Mouse (Mus musculus): Measurements from ENCODE around the gene Rad17.

The Rad17 gene

DNA sequence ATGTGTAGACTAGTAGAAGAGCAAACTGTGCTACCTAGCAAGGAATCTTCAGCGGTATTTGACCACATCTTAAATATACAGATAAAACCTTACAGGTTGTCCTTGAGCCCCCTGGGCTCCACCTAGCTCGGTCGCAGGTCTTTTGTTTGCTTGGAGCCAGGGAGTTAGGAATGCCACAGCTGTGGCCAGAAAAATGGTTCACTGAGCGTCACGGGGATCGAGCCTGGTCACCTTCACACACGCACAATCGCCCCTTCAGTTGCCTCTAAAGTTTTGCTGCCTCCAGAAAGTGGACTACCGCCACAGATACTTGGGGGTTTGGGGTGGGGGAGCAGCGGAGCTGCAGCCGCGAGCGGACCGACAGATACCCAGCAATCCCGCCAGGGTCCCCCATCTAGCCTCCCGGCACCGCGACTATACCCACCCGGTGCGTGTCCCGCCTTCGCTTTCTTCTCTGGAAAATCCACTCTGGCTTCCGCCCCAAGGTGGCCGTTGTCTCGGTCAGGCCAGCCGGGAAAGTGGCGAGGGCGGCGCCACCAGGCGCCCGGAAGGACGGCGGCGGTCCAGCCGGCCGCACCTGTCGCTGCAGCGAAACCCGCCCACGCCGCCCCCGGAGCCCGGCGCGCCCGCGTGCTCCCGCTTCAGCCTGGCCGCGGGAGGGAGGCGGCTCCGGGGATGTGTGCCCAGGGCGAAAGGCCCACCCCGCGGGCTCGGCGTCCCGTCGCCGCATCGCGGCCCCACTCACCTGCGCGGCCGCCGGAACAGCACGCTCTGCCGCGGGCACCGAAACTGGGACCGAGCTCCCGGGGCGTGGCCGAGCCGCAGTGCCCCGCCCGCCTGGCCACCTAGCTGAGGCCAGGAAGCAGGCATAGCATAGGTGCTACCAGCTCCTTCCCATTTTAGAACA is 34.4 kb downstream of the Rad17 start, which contains the start of gene Marveld2:
Gene Marveld2, minus strand, starts transcription at position 791 of the 907 bp plus-strand sequence.
- DNase-seq (ENCODE audit: low read depth, low spot score) = peak; percentile 85

- DNase-seq (ENCODE audit: low read depth, low spot score) = peak; percentile 56
These were observed 37.9 kb downstream of the Rad17 start for GRCm38 (mm10) chr13:100612903-100613302.

DNA sequence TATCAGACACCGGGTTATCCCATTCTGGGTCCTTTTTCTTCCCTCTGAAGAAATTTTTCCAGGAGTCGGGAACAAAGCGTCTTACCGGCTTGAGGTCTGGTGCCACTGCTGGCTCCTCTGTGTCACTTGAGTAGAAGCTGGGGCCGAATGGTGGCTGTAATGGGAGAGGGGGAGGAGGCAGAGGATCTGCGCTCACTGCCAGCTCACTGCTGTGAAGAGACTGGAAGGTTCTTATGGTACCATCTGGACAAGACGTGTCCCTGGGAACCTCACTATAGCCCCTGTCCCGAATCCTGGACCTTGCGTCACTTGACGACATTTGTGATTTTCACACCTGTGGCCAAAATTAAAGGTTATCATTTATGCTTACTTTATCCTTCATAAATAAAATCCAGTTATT is 38.6 kb downstream of the Rad17 start:
- no peak for DNase-seq (ENCODE audit: low read depth, low spot score)

- no peak for DNase-seq (ENCODE audit: low read depth, low spot score)
These were observed 39.6 kb downstream of the Rad17 start for GRCm38 (mm10) chr13:100611266-100611665.

GRCm38 (mm10) chr13:100607756-100608155 is 43.1 kb downstream of the Rad17 start:
- peak; percentile 31 for DNase-seq (ENCODE audit: low read depth, low spot score)

GRCm38 (mm10) chr13:100605845-100606244 is 45.0 kb downstream of the Rad17 start:
- no peak for DNase-seq (ENCODE audit: low read depth, low spot score)

- no peak for DNase-seq (ENCODE audit: low read depth, low spot score)
These were observed 47.1 kb downstream of the Rad17 start for GRCm38 (mm10) chr13:100603738-100604095.

- DNase-seq (ENCODE audit: low read depth, low spot score) = no peak
These were observed 47.7 kb downstream of the Rad17 start for GRCm38 (mm10) chr13:100603031-100603737.

GRCm38 (mm10) chr13:100602239-100602902 is 48.5 kb downstream of the Rad17 start:
- no peak for DNase-seq (ENCODE audit: low read depth, low spot score)

- no peak for DNase-seq (ENCODE audit: low read depth, low spot score)
These were observed 49.8 kb downstream of the Rad17 start for GRCm38 (mm10) chr13:100601034-100601433.

- no peak for DNase-seq (ENCODE audit: low read depth, low spot score)
These were observed 50.5 kb downstream of the Rad17 start for GRCm38 (mm10) chr13:100600317-100600716.

DNA sequence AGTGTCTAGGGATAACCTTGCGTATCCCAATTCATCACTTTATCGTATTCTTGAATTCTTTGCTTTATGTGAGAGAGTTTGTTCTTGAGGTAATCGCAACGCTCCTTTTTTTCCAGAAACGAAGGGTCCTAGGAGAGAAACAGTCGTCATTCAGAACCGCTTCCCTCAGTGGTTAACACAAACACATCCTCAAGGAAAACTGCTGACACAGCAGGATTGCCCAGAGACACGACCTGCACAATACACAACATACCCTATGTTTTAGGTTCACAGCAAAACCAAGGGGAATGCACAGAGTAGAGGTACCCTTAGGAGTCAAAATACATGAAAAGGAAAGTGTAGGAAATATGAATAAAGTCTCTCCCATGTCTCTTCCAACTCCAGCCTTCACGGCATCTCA is 53.6 kb downstream of the Rad17 start:
- no peak for DNase-seq (ENCODE audit: low read depth, low spot score)

GRCm38 (mm10) chr13:100595552-100595885 is 55.3 kb downstream of the Rad17 start:
- DNase-seq (ENCODE audit: low read depth, low spot score) = no peak

DNA sequence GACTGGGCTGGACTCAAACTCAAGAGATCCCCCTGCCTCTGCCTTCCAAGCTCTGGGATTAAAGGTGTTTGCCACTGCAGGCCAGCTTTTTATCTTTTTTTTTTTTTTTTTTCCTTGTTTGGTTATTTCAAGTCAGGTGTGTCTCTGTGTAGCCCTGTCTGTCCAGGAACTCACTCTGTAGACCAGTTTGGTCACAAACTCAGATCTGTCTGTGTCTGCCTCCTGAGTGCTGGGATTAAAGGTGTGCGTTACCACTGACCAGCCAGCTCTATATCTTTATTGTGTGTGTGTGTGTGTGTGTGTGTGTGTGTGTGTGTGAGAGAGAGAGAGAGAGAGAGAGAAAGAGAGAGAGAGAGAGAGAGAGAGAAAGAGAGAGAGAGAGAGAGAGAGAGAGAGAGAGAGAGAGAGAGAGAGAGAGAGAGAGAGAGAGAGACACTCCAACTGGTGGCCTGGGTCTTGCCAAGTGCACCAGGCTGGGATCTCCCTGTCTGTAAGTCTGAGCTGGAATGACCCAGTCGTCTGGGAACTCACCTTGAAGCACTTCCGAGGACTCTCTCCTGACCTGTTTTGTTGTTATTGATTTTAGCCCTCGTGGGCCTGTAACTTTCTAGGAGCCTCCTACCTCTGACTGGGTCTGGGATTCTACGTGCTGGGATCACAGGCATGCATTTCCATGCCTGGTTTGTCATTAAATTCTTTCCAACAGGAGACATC is 55.9 kb downstream of the Rad17 start:
- DNase-seq (ENCODE audit: low read depth, low spot score) = no peak

- no peak for DNase-seq (ENCODE audit: low read depth, low spot score)
These were observed 56.6 kb downstream of the Rad17 start for GRCm38 (mm10) chr13:100594041-100594792.

GRCm38 (mm10) chr13:100588646-100589045 is 62.2 kb downstream of the Rad17 start:
- DNase-seq (ENCODE audit: low read depth, low spot score) = no peak

DNA sequence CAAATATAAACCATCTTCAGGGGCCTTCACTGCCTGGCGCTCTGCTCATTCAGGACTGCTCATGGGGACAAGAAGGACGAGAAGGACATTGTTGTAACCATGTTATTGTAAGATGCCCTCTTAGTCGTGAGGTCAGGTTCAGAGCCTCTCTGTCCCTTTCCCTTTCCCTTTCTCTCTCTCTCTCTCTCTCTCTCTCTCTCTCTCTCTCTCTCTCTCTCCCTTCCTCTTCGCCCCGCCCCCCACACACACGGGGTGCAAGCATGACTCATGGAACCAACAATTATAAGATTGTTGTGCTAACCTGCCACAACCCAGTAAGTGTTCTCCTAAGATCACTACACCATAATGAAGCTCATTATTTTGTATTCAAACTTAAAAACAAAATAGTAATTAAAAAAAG is 68.7 kb downstream of the Rad17 start:
- no peak for DNase-seq (ENCODE audit: low read depth, low spot score)

DNA sequence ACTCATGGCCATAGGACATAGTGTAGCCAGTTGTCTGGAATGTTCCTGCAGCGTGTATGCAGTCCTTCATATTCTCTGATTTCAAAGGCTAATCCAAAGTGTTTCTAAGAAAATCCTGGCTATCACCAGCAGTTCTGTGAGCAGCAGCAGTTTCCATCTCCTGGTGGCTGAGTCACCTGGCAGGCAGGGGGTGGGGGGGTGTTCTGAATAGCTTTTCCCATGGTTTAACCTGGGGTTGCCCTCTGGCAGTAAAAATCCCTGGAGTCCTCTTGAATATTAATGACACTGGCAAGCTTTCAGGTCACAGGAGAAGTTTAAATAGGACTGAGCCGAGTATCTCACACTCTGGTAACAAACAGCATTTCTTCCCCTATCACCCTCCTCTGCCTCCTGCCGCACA is 69.2 kb downstream of the Rad17 start:
- DNase-seq (ENCODE audit: low read depth, low spot score) = no peak

DNA sequence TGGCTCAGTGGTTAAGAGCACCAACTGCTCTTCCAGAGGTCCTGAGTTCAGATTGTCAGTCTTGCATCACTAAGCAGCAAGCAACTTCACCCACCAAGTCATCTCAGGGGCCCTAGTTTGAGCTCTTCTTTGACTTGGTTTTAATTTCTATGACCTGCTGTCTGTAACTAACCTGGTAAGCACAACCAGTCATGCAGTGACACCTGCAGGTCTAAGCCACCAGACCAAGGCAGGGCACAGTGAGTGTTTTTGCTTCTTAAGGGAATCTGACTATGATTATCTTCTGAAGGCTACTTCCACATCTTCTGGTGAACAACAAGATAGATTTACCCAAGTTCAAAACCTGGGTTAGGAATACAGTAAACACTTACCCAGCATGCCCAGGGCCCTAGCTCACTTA is 70.9 kb downstream of the Rad17 start:
- no peak for DNase-seq (ENCODE audit: low read depth, low spot score)

- no peak for DNase-seq (ENCODE audit: low read depth, low spot score)
These were observed 71.6 kb downstream of the Rad17 start for GRCm38 (mm10) chr13:100579220-100579619.

DNA sequence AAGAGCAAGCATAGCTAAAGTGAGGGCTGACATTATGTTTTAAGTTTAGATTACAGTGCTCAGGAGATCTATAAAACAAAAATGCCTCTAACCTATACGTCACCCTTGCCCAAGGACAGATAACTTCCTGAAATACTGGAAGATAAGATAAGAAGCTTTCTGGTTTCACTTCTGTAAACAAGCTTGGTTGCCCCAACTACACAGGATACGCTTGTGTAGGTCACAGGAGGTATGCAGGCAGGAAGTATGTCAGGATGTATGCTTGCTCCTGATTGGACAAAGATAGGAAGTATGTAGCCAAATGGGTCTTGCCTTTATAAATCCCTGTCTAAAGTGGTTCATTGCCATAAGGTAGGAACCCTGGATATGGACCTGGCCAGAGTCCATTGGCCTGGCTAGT is 74.9 kb downstream of the Rad17 start:
- peak; percentile 73 for DNase-seq (ENCODE audit: low read depth, low spot score)
